Comparison of ENCODE assay signal across 24 mouse cellular contexts in genomic region chr16:6324832-6325231, GRCm38 (mm10).
DNase-seq lines count a peak whose midpoint lies in the region; ATAC-seq and TF ChIP-seq lines count a peak whose summit lies in the region.
"Had no signal": no experiment of that assay in that cellular context is flagged by ENCODE, and none has a peak within 500 bp of the region (broad histone marks: within the 10 kb centered on the region; RNA-seq: fewer than 3 reads in every experiment).

No protein-coding gene starts in this region.

- peak; percentile 58 for ATAC-seq in forebrain, embryonic 14.5 days
- ATAC-seq in forebrain, embryonic 12.5 days (ENCODE audit: low FRiP score): no peak
- no peak for ATAC-seq in hindbrain, postnatal 0 days
- ATAC-seq in hindbrain, embryonic 13.5 days (ENCODE audit: low FRiP score): no peak
- ATAC-seq: CD4-positive, CD25-positive, alpha-beta regulatory T cell, adult 4 months; inflammation-experienced regulatory T-cells, adult 6 months had no signal

- H3K27me3 ChIP-seq in forebrain, embryonic 14.5 days (replicated peaks; ENCODE audit: control insufficient read depth, insufficient read depth, low read length): no peaks in the 10 kb centered on the region
- H3K27me3 ChIP-seq in forebrain, embryonic 12.5 days: no peaks in the 10 kb centered on the region
- H3K27me3 ChIP-seq in hindbrain, postnatal 0 days (ENCODE audit: insufficient read depth, low read length): no peaks in the 10 kb centered on the region
- H3K27me3 ChIP-seq in hindbrain, embryonic 13.5 days: 0 out of 2 replicates have a peak, but pooled peaks cover 5% of the 10 kb centered on the region
- H3K27me3 ChIP-seq in thymus, adult 2 months (ENCODE audit: control insufficient read depth, insufficient read depth, low read length): no peaks in the 10 kb centered on the region
- H3K27me3 ChIP-seq: embryonic facial prominence, embryonic 15.5 days; heart, embryonic 15.5 days; hindbrain, embryonic 12.5 days; limb, embryonic 12.5 days; liver, embryonic 15.5 days; lung, embryonic 15.5 days; neural tube, embryonic 15.5 days had no signal

- no peak overlapping the region for H3K4me2 ChIP-seq in forebrain, embryonic 14.5 days (ENCODE audit: low read length)
- no peak overlapping the region for H3K4me2 ChIP-seq in forebrain, embryonic 12.5 days
- no peak overlapping the region for H3K4me2 ChIP-seq in hindbrain, postnatal 0 days (ENCODE audit: low read depth, low read length)
- no peak overlapping the region for H3K4me2 ChIP-seq in hindbrain, embryonic 13.5 days
- H3K4me2 ChIP-seq: embryonic facial prominence, embryonic 15.5 days; heart, embryonic 15.5 days; hindbrain, embryonic 12.5 days; limb, embryonic 12.5 days; liver, embryonic 15.5 days; lung, embryonic 15.5 days; midbrain, embryonic 11.5 days; neural tube, embryonic 15.5 days had no signal

- no peak for TF ChIP-seq POLR2A in thymus, adult 2 months (IDR thresholded peaks at IDR 0.05; ENCODE audit: control insufficient read depth, extremely low read depth, insufficient read depth, low read length, poor library complexity)

- DNase-seq in forebrain, embryonic 14.5 days (ENCODE audit: low spot score): peak; percentile 80
- peak; percentile 74 for DNase-seq in hindbrain, postnatal 0 days (ENCODE audit: low spot score)
- peak; percentile 86 for DNase-seq in retina, postnatal 1 day
- no peak for DNase-seq in retina, embryonic 14.5 days (ENCODE audit: low spot score)
- no peak for DNase-seq in thymus, adult 2 months
- DNase-seq: adrenal gland, postnatal 14 days; cerebellum, adult 8-10 months; gastrocnemius, postnatal 10 days; kidney, adult 11 months; kidney, postnatal 14 days; layer of hippocampus, adult 9-11 months; thymus, postnatal 4 days had no signal

- no peak overlapping the region for H3K4me3 ChIP-seq in forebrain, embryonic 14.5 days (ENCODE audit: low read depth, low read length)
- H3K4me3 ChIP-seq in forebrain, embryonic 12.5 days (replicated peaks): no peak overlapping the region
- no peak overlapping the region for H3K4me3 ChIP-seq in hindbrain, postnatal 0 days (ENCODE audit: low read length)
- H3K4me3 ChIP-seq in hindbrain, embryonic 13.5 days: no peak overlapping the region
- H3K4me3 ChIP-seq in thymus, adult 2 months (ENCODE audit: control insufficient read depth, insufficient read depth, low read length): no peak overlapping the region
- H3K4me3 ChIP-seq: embryonic facial prominence, embryonic 15.5 days; heart, embryonic 15.5 days; hindbrain, embryonic 12.5 days; limb, embryonic 12.5 days; liver, embryonic 15.5 days; lung, embryonic 15.5 days; neural tube, embryonic 15.5 days had no signal

- no peak overlapping the region for H3K27ac ChIP-seq in forebrain, embryonic 14.5 days (ENCODE audit: low read depth, low read length)
- no peak overlapping the region for H3K27ac ChIP-seq in forebrain, embryonic 12.5 days
- no peak overlapping the region for H3K27ac ChIP-seq in hindbrain, postnatal 0 days
- H3K27ac ChIP-seq in hindbrain, embryonic 13.5 days: no peak overlapping the region
- H3K27ac ChIP-seq in thymus, adult 2 months (ENCODE audit: control insufficient read depth, insufficient read depth, low read length): no peak overlapping the region
- H3K27ac ChIP-seq: embryonic facial prominence, embryonic 15.5 days; heart, embryonic 15.5 days; hindbrain, embryonic 12.5 days; limb, embryonic 12.5 days; liver, embryonic 15.5 days; lung, embryonic 15.5 days; neural tube, embryonic 15.5 days had no signal

- TF ChIP-seq CTCF in hindbrain, postnatal 0 days (IDR thresholded peaks at IDR 0.05; ENCODE audit: low read depth): no peak
- TF ChIP-seq CTCF in thymus, adult 2 months (IDR thresholded peaks at IDR 0.05; ENCODE audit: borderline replicate concordance, control insufficient read depth, extremely low read depth, insufficient read depth, low read length, poor library complexity): no peak

- no peaks in the 10 kb centered on the region for H3K36me3 ChIP-seq in forebrain, embryonic 14.5 days (ENCODE audit: control insufficient read depth, insufficient read depth, low read length)
- H3K36me3 ChIP-seq in forebrain, embryonic 12.5 days (replicated peaks): no peaks in the 10 kb centered on the region
- H3K36me3 ChIP-seq in hindbrain, postnatal 0 days (ENCODE audit: insufficient read depth, low read length): no peaks in the 10 kb centered on the region
- no peaks in the 10 kb centered on the region for H3K36me3 ChIP-seq in hindbrain, embryonic 13.5 days
- H3K36me3 ChIP-seq in thymus, adult 2 months (ENCODE audit: control insufficient read depth, insufficient read depth, low read length): no peaks in the 10 kb centered on the region
- H3K36me3 ChIP-seq: embryonic facial prominence, embryonic 15.5 days; heart, embryonic 15.5 days; hindbrain, embryonic 12.5 days; limb, embryonic 12.5 days; liver, embryonic 15.5 days; lung, embryonic 15.5 days; neural tube, embryonic 15.5 days had no signal

- no peak overlapping the region for H3K9ac ChIP-seq in forebrain, embryonic 14.5 days (ENCODE audit: low read length)
- no peak overlapping the region for H3K9ac ChIP-seq in forebrain, embryonic 12.5 days
- H3K9ac ChIP-seq in hindbrain, postnatal 0 days (replicated peaks; ENCODE audit: low read length): no peak overlapping the region
- no peak overlapping the region for H3K9ac ChIP-seq in hindbrain, embryonic 13.5 days
- H3K9ac ChIP-seq: embryonic facial prominence, embryonic 15.5 days; heart, embryonic 15.5 days; hindbrain, embryonic 12.5 days; limb, embryonic 12.5 days; liver, embryonic 15.5 days; lung, embryonic 15.5 days; neural tube, embryonic 15.5 days had no signal

- H3K9me3 ChIP-seq in forebrain, embryonic 14.5 days (replicated peaks; ENCODE audit: control insufficient read depth, low read length): no peaks in the 10 kb centered on the region
- H3K9me3 ChIP-seq in forebrain, embryonic 12.5 days: no peaks in the 10 kb centered on the region
- no peaks in the 10 kb centered on the region for H3K9me3 ChIP-seq in hindbrain, postnatal 0 days (ENCODE audit: low read length)
- H3K9me3 ChIP-seq in hindbrain, embryonic 13.5 days: no peaks in the 10 kb centered on the region
- H3K9me3 ChIP-seq: embryonic facial prominence, embryonic 15.5 days; heart, embryonic 15.5 days; hindbrain, embryonic 12.5 days; limb, embryonic 12.5 days; liver, embryonic 15.5 days; lung, embryonic 15.5 days; neural tube, embryonic 15.5 days had no signal

- H3K4me1 ChIP-seq in forebrain, embryonic 14.5 days (ENCODE audit: control insufficient read depth, insufficient read depth, low read length): peaks cover 7% of the 10 kb centered on the region; the same call in 1 of the 2 replicates
- H3K4me1 ChIP-seq in forebrain, embryonic 12.5 days: peaks cover 6% of the 10 kb centered on the region
- H3K4me1 ChIP-seq in hindbrain, postnatal 0 days (ENCODE audit: insufficient read depth, low read length): no peaks in the 10 kb centered on the region
- peaks cover 4% of the 10 kb centered on the region; the same call in 1 of the 2 replicates for H3K4me1 ChIP-seq in hindbrain, embryonic 13.5 days (replicated peaks)
- H3K4me1 ChIP-seq in thymus, adult 2 months (replicated peaks; ENCODE audit: control insufficient read depth, insufficient read depth, low read length): no peaks in the 10 kb centered on the region
- H3K4me1 ChIP-seq: embryonic facial prominence, embryonic 15.5 days; heart, embryonic 15.5 days; hindbrain, embryonic 12.5 days; limb, embryonic 12.5 days; liver, embryonic 15.5 days; lung, embryonic 15.5 days had no signal

- WGBS in forebrain, embryonic 14.5 days: 2% methylated on average over 1 of the region's 1 CpGs
- 24% methylated on average over 1 of the region's 1 CpGs for WGBS in forebrain, embryonic 12.5 days
- 10% methylated on average over 1 of the region's 1 CpGs for WGBS in hindbrain, postnatal 0 days
- 20% methylated on average over 1 of the region's 1 CpGs for WGBS in hindbrain, embryonic 13.5 days
- 78% methylated on average over 1 of the region's 1 CpGs for WGBS in thymus, adult 2 months

Comparison
In these comparisons a context has a peak if more than half of its experiments do, and no peak if none do; other contexts are left out.
1. DNase-seq: peak in forebrain, embryonic 14.5 days (single experiment), hindbrain, postnatal 0 days (single experiment) and retina, postnatal 1 day (single experiment); none in retina, embryonic 14.5 days (single experiment) and thymus, adult 2 months (single experiment).